Mouse (Mus musculus): Measurements from ENCODE around the gene Ywhae.

Gene Ywhae

GRCm38 (mm10) chr11:75794602-75795320 is 62.1 kb downstream of the Ywhae start:
- no peak for DNase-seq (ENCODE audit: low read depth)

GRCm38 (mm10) chr11:75795321-75795636 is 62.6 kb downstream of the Ywhae start:
- DNase-seq (ENCODE audit: low read depth), result no peak

- peak; percentile 28 for DNase-seq (ENCODE audit: low read depth)
Measured at GRCm38 (mm10) chr11:75796029-75796445, 63.4 kb downstream of the Ywhae start, which contains the start of gene Doc2b. Gene Doc2b, minus strand, starts transcription at chr11:75796049.

GRCm38 (mm10) chr11:75796536-75797246 is 64.0 kb downstream of the Ywhae start:
- DNase-seq (ENCODE audit: low read depth), result no peak

- no peak for DNase-seq (ENCODE audit: low read depth)
Measured at GRCm38 (mm10) chr11:75801369-75801768, 68.7 kb downstream of the Ywhae start.

GRCm38 (mm10) chr11:75801771-75802550 is 69.3 kb downstream of the Ywhae start:
- DNase-seq (ENCODE audit: low read depth), result no peak

- no peak for DNase-seq (ENCODE audit: low read depth)
Measured at GRCm38 (mm10) chr11:75807486-75807885, 74.8 kb downstream of the Ywhae start.

GRCm38 (mm10) chr11:75810526-75810925 is 77.9 kb downstream of the Ywhae start:
- no peak for DNase-seq (ENCODE audit: low read depth)

GRCm38 (mm10) chr11:75811900-75812299 is 79.2 kb downstream of the Ywhae start:
- no peak for DNase-seq (ENCODE audit: low read depth)

GRCm38 (mm10) chr11:75813085-75813484 is 80.4 kb downstream of the Ywhae start:
- DNase-seq (ENCODE audit: low read depth), result no peak

Measured in naive thymus-derived CD4-positive, alpha-beta T cell, adult 2 months (primary cell).